Mouse (Mus musculus): ENCODE results near the gene Ankrd27. TPM values are rescaled to one million over a fixed set of nuclear protein-coding genes. Genes with fewer than 3 reads are reported as not detected.
A peak's percentile ranks its signal among the peaks of the same experiment; 100 is the strongest.

Gene Ankrd27
- total and polyA plus RNA-seq, 2 experiments from 2014 or later = 13.9 to 25.5 TPM

- Histone ChIP-seq H3K4me3 (ENCODE audit: low read depth, low read length) (no peak overlapping the region), H3K4me1 (ENCODE audit: insufficient read depth) (no peaks in the 10 kb centered on the region), H3K4me2 (ENCODE audit: low read depth) (no peak overlapping the region), H3K9ac (no peak overlapping the region), H3K36me3 (ENCODE audit: insufficient read depth) (peaks cover 28% of the 10 kb centered on the region), H3K27ac (ENCODE audit: low read depth, low read length) (no peak overlapping the region), H3K9me3 (ENCODE audit: low read length) (no peaks in the 10 kb centered on the region), H3K27me3 (ENCODE audit: insufficient read depth, low read length) (no peaks in the 10 kb centered on the region)
- WGBS = 94% methylated on average over 5 of the region's 5 CpGs
- ATAC-seq = no peak
- TF ChIP-seq CTCF (IDR thresholded peaks at IDR 0.05; ENCODE audit: low read depth) = no peak
- DNase-seq = no peak
These were observed 16.7 kb downstream of the Ankrd27 start for GRCm38 (mm10) chr7:35602766-35603165.

- ATAC-seq (no peak), DNase-seq (no peak)
- Histone ChIP-seq H3K4me2 (ENCODE audit: low read depth) (no peak overlapping the region), H3K27ac (ENCODE audit: low read depth, low read length) (no peak overlapping the region), H3K9me3 (ENCODE audit: low read length) (no peaks in the 10 kb centered on the region), H3K36me3 (ENCODE audit: insufficient read depth) (peaks cover 48% of the 10 kb centered on the region), H3K4me1 (ENCODE audit: insufficient read depth) (no peaks in the 10 kb centered on the region), H3K9ac (no peak overlapping the region), H3K4me3 (ENCODE audit: low read depth, low read length) (no peak overlapping the region), H3K27me3 (ENCODE audit: insufficient read depth, low read length) (no peaks in the 10 kb centered on the region)
- no peak for TF ChIP-seq CTCF (IDR thresholded peaks at IDR 0.05; ENCODE audit: low read depth)
- WGBS = 96% methylated on average over 10 of the region's 10 CpGs
These were observed 20.8 kb downstream of the Ankrd27 start for GRCm38 (mm10) chr7:35606816-35607215.

- H3K36me3 ChIP-seq (ENCODE audit: insufficient read depth) = peaks cover 38% of the 10 kb centered on the region
- no peak for TF ChIP-seq CTCF (IDR thresholded peaks at IDR 0.05; ENCODE audit: low read depth)
- H3K4me3 ChIP-seq (ENCODE audit: low read depth, low read length) = no peak overlapping the region
- H3K9me3 ChIP-seq (ENCODE audit: low read length) = no peaks in the 10 kb centered on the region
- ATAC-seq = no peak
- H3K4me1 ChIP-seq (ENCODE audit: insufficient read depth) = no peaks in the 10 kb centered on the region
- WGBS = 95% methylated on average over 10 of the region's 10 CpGs
- H3K27ac ChIP-seq (ENCODE audit: low read depth, low read length) = no peak overlapping the region
- no peak overlapping the region for H3K9ac ChIP-seq
- no peak for DNase-seq
- H3K4me2 ChIP-seq (ENCODE audit: low read depth) = no peak overlapping the region
- no peaks in the 10 kb centered on the region for H3K27me3 ChIP-seq (ENCODE audit: insufficient read depth, low read length)
These were observed 23.2 kb downstream of the Ankrd27 start for GRCm38 (mm10) chr7:35609245-35609644.

- no peak overlapping the region for H3K4me2 ChIP-seq (ENCODE audit: low read depth)
- no peak overlapping the region for H3K9ac ChIP-seq
- H3K9me3 ChIP-seq (ENCODE audit: low read length) = no peaks in the 10 kb centered on the region
- H3K4me1 ChIP-seq (ENCODE audit: insufficient read depth) = no peaks in the 10 kb centered on the region
- no peaks in the 10 kb centered on the region for H3K27me3 ChIP-seq (ENCODE audit: insufficient read depth, low read length)
- no peak for ATAC-seq
- H3K36me3 ChIP-seq (ENCODE audit: insufficient read depth) = peaks cover 60% of the 10 kb centered on the region
- TF ChIP-seq CTCF (IDR thresholded peaks at IDR 0.05; ENCODE audit: low read depth) = no peak
- H3K4me3 ChIP-seq (ENCODE audit: low read depth, low read length) = no peak overlapping the region
- no peak for DNase-seq
- H3K27ac ChIP-seq (ENCODE audit: low read depth, low read length) = no peak overlapping the region
- 20% methylated on average over 4 of the region's 4 CpGs for WGBS
These were observed 31.5 kb downstream of the Ankrd27 start for GRCm38 (mm10) chr7:35617513-35617912.

- Histone ChIP-seq H3K4me1 (ENCODE audit: insufficient read depth) (no peaks in the 10 kb centered on the region), H3K27me3 (ENCODE audit: insufficient read depth, low read length) (no peaks in the 10 kb centered on the region), H3K9ac (no peak overlapping the region), H3K9me3 (ENCODE audit: low read length) (no peaks in the 10 kb centered on the region), H3K4me3 (ENCODE audit: low read depth, low read length) (no peak overlapping the region), H3K36me3 (ENCODE audit: insufficient read depth) (peaks cover 75% of the 10 kb centered on the region), H3K4me2 (ENCODE audit: low read depth) (no peak overlapping the region), H3K27ac (ENCODE audit: low read depth, low read length) (no peak overlapping the region)
- ATAC-seq = no peak
- TF ChIP-seq CTCF (IDR thresholded peaks at IDR 0.05; ENCODE audit: low read depth) = no peak
- 95% methylated on average over 10 of the region's 10 CpGs for WGBS
- DNase-seq = no peak
These were observed 36.6 kb downstream of the Ankrd27 start for GRCm38 (mm10) chr7:35622626-35623025.

GRCm38 (mm10) chr7:35626038-35626437, 40.0 kb downstream of the Ankrd27 start:
- no peaks in the 10 kb centered on the region for H3K27me3 ChIP-seq (ENCODE audit: insufficient read depth, low read length)
- WGBS = 97% methylated on average over 5 of the region's 5 CpGs
- H3K9me3 ChIP-seq (ENCODE audit: low read length) = no peaks in the 10 kb centered on the region
- H3K27ac ChIP-seq (ENCODE audit: low read depth, low read length) = no peak overlapping the region
- no peak overlapping the region for H3K4me3 ChIP-seq (ENCODE audit: low read depth, low read length)
- no peak overlapping the region for H3K9ac ChIP-seq
- H3K36me3 ChIP-seq (ENCODE audit: insufficient read depth) = peaks cover 80% of the 10 kb centered on the region
- ATAC-seq = no peak
- H3K4me2 ChIP-seq (ENCODE audit: low read depth) = no peak overlapping the region
- H3K4me1 ChIP-seq (ENCODE audit: insufficient read depth) = no peaks in the 10 kb centered on the region
- no peak for DNase-seq
- TF ChIP-seq CTCF (IDR thresholded peaks at IDR 0.05; ENCODE audit: low read depth) = peak; percentile 36

GRCm38 (mm10) chr7:35627371-35627770, 41.3 kb downstream of the Ankrd27 start:
- Histone ChIP-seq H3K4me2 (ENCODE audit: low read depth) (no peak overlapping the region), H3K27ac (ENCODE audit: low read depth, low read length) (no peak overlapping the region), H3K9me3 (ENCODE audit: low read length) (no peaks in the 10 kb centered on the region), H3K36me3 (ENCODE audit: insufficient read depth) (peaks cover 79% of the 10 kb centered on the region), H3K27me3 (ENCODE audit: insufficient read depth, low read length) (no peaks in the 10 kb centered on the region), H3K4me3 (ENCODE audit: low read depth, low read length) (no peak overlapping the region), H3K9ac (no peak overlapping the region), H3K4me1 (ENCODE audit: insufficient read depth) (no peaks in the 10 kb centered on the region)
- DNase-seq = no peak
- WGBS = 93% methylated on average over 10 of the region's 10 CpGs
- no peak for TF ChIP-seq CTCF (IDR thresholded peaks at IDR 0.05; ENCODE audit: low read depth)
- ATAC-seq = no peak

- Histone ChIP-seq H3K27me3 (ENCODE audit: insufficient read depth, low read length) (no peaks in the 10 kb centered on the region), H3K9me3 (ENCODE audit: low read length) (no peaks in the 10 kb centered on the region), H3K4me2 (ENCODE audit: low read depth) (no peak overlapping the region), H3K36me3 (ENCODE audit: insufficient read depth) (peaks cover 68% of the 10 kb centered on the region), H3K4me3 (ENCODE audit: low read depth, low read length) (no peak overlapping the region), H3K27ac (ENCODE audit: low read depth, low read length) (no peak overlapping the region), H3K9ac (no peak overlapping the region), H3K4me1 (ENCODE audit: insufficient read depth) (no peaks in the 10 kb centered on the region)
- peak; percentile 71 for TF ChIP-seq CTCF (IDR thresholded peaks at IDR 0.05; ENCODE audit: low read depth)
- WGBS = 71% methylated on average over 5 of the region's 5 CpGs
- DNase-seq (peak; percentile 28), ATAC-seq (no peak)
These were observed 42.5 kb downstream of the Ankrd27 start for GRCm38 (mm10) chr7:35628496-35628895.

All from forebrain, postnatal 0 days (tissue).